Mouse (Mus musculus): ENCODE results near the gene Lamb3.

Gene Lamb3

GRCm38 (mm10) chr1:193348261-193348962 lies 140.9 kb downstream of the Lamb3 start:
- peak; percentile 52 for DNase-seq

DNA sequence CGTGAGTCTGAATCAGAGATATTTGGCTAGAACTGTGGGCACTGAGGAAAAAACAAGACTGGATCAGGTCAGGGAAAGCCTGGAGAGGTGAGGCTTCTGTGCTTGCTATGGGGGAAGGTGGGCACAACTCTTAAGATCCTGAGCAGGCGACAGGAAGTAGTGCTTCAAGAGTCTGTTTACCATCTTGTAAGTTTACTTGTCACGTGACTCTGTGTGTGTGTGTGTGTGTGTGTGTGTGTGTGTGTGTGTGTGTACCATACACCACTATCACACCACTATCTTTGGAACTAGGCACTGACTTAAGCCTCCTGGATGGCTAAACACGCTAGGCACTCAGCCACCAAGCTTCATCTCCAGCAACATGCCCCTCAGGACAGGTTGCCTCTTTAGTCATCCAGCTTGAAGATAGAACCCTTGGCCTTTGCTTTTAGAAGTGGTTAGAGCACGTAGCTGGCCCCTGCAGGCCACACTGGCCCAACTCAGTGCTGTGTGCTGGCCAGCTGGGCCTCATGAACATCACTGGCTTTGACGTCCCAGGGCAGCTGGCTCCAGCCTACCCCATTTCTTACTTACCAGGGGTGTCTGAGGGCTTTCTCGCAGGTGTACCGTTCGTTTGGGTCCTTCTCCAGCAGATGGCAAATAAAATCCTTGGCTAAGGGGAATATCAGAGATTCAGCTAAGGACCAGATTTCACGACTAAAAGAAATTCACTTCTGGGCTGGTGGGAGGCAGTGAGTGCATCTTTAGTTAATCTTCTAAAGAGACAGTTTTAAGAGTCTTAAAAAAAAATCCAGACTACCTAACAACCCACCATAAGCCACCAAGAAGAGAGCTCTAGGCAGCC lies 142.4 kb downstream of the Lamb3 start:
- DNase-seq, result peak; percentile 62

GRCm38 (mm10) chr1:193350546-193350801 lies 143.0 kb downstream of the Lamb3 start:
- DNase-seq, result no peak

DNA sequence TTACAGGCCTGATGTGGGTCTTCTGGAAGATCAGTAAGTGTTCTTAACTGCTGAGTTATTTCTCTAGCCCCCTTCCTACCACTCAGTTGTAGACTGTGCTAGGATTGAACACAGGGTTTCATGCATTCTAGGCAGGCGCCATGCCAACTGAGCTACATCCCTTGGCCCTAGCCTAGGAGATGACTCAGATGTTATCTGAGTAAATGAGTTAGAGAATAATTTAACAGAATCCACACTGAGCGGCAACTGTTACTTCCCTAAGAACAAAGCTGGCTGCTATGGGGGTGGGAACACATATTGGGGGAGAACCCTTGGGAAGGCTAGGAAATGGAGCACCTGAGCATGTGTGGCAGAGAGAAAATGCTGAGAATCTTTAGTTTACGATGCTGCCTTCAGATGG lies 144.1 kb downstream of the Lamb3 start:
- no peak for DNase-seq

DNA sequence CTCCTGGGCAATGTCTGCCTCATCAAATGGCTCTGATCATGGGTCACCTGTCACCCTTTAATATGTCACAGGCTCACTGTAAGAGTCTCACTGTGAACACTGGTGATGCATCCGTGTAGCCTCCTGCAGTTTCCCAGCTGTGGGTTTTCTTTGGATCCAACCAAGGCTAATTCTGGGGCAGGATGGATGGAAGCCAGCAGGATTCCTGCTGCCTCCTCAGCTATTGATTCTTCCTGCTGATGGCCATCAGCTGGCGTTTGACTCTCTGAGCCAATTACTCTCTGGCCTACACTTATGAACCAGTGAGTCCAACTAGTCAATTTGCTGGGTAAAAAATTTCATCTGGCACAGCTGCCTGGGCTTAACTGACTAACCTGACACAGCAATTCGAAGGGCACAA lies 151.7 kb downstream of the Lamb3 start:
- no peak for DNase-seq

DNA sequence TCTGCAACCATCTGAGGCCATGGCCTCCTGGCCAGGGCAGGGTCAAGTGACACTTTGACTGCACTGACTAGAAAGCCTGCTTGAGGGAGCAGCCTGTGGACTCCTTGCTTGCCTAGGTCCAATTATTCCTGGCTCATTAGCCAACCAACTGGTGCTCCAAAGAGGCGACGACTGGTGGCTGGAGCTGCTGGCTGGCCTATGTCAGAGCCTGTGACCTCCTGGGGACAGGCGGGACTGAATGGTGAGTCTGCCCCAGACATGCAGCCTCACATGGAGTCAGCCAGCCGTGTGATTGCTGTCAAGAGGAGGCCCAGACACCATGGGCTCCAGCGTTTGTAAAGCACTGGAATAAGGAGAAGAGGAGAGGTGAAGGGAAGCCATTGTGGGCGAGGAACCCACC lies 153.7 kb downstream of the Lamb3 start:
- no peak for DNase-seq

DNA sequence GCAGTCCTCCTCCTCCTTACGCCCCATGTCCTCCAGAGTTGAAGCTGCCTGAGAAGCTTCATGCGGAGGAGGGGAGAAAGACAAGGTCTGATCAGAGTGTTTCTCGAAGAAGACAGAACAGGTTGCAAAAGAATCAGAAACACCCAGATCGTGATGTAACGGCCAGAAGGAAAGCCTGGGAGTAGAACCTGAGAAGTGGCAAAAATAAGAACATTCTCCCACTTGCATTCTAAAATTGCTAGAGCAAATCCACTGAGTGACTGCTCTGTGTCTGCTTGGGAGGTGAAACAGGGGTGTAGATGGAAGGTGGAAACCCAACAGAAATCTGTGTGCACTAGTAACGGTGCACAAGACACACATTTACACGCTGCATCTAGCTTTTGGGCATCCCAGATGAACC lies 154.6 kb downstream of the Lamb3 start:
- DNase-seq, result no peak

- peak; percentile 80 for DNase-seq
These were observed 156.3 kb downstream of the Lamb3 start for GRCm38 (mm10) chr1:193363801-193364231.

- no peak for DNase-seq
These were observed 160.6 kb downstream of the Lamb3 start for GRCm38 (mm10) chr1:193368055-193368454.

DNA sequence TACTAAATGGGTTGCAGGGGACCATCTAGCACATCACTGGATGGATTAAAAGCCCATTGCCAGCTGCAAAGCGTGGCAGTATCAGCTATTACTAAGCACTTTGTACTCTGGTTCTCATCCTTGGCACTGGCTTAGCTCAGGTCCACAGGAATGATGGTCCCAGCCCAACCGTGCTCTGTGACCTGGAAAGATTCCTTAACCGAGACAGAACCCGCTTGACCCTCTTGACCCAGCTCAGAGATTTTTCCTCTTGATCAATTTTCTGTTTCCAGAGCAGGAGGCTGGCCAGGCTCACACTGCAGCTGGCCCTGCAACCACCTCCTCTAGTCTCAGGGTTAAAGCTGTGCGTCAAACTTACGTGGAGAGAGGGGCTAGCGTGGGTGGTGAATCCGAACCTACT lies 161.6 kb downstream of the Lamb3 start:
- DNase-seq, result no peak

DNA sequence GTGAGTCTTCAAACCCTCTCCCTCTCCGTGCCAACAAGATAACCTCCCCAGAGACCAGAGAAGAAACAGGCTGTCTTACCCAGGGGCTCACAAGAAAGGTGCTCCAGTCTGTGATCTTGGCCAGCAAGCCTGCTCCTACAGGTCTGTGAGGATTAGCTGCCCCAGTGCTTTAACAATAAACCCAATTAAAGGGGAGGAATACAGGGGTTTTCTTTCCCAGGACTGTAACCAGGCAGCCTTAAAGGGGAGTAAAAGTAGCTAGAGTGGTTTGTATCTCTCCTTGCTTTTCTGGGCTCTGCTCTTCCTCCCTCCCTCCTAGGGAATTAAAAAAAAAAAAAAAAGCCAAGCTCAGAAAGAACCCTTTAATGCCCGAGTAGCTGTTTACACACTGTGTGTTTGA lies 162.6 kb downstream of the Lamb3 start, which contains the start of gene Camk1g:
TSS of gene Camk1g (minus strand) at position 203 of the 400 bp plus-strand sequence.
- peak; percentile 42 for DNase-seq

GRCm38 (mm10) chr1:193373906-193374413 lies 166.5 kb downstream of the Lamb3 start:
- no peak for DNase-seq

DNA sequence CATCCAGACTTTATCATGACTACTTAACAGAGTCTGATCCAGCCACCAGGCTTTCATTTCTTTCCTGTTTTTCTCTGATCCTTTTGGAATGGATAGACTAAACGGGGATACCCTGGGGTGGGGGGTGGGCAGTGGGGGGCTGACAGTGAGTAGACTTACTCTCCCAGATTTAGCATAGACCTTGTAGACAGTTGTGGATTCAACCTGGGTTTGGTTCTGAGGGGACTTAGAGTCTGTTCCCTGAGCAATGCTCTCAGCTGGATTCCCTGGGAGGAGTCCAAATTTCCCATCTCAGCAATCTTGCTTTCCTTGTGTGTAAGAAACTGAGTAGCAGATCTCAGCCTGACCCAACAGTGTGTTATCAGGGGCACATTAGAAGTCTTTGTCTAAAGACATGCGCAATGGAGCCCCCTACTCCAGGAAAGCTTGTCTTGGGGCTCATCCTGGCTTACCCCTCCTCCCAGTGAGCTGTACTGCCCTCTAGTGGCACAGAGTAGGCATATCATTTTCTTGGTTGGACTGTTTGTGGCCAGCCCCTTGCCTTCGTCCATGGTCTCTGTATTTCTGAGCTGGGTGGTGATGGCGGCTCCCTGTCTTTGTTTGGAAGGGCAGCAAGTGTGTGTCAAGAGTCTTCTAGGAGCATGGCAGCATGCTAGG lies 169.1 kb downstream of the Lamb3 start:
- DNase-seq, result peak; percentile 70

DNA sequence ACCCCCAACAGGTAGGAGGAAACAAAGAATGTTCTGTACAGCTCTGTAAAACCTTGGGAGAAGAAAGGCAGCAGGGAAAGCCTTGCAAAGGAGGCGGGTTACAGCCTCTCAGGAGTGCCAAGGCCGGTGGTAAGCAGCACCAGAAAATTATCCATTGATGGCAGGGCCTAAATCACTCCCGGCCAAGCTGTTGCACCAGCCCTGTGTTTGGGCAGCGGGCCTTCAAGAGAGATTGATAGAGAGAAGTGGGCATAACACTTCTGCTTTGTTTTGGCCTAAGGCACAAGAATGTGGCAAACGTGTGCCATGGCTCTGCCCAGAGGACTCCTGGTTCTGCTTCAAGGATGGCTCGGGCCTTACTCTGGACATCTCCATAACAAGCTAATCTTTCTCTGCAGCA lies 172.1 kb downstream of the Lamb3 start:
- DNase-seq, result no peak

GRCm38 (mm10) chr1:193380877-193381276 lies 173.4 kb downstream of the Lamb3 start:
- DNase-seq, result no peak

DNA sequence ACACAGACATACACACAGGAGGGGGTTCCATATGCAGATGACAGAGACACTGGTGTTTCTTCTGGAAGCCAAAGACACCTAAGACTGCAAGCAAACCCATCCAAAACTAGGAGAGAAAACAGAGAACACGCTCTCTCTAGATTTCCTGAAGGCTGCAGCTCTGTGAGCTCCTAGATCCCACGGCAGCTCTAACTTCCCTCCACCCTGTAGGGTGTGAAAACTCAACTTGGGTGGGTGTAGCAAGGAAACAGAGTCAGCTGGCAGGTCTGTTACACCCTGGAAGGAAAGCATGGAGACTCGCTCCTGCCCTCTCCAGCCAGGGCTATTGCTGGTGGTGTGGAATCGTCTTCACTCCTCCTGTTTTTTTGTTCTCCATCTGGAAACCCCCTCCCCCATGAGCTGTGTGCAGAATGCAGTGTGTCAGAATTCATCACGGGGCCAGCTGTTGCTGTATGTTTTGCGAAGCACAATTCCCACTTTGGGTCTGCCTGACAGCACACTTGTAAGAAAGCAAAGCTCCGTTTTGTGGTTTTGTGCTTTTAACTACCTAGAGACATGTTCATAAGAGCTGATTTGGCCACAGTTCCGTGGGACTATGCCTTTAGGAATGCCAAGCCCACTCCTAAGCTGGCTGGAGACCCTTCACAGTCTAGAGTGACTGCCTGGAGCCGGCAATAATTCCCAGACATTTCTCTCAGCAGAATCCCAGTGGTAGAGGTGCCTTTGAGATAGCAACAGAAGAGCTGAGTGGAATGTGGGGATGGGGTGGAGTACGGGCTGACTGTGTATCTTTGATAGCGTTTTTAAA lies 174.3 kb downstream of the Lamb3 start:
- no peak for DNase-seq

GRCm38 (mm10) chr1:193382435-193382834 lies 174.9 kb downstream of the Lamb3 start:
- peak; percentile 52 for DNase-seq

DNA sequence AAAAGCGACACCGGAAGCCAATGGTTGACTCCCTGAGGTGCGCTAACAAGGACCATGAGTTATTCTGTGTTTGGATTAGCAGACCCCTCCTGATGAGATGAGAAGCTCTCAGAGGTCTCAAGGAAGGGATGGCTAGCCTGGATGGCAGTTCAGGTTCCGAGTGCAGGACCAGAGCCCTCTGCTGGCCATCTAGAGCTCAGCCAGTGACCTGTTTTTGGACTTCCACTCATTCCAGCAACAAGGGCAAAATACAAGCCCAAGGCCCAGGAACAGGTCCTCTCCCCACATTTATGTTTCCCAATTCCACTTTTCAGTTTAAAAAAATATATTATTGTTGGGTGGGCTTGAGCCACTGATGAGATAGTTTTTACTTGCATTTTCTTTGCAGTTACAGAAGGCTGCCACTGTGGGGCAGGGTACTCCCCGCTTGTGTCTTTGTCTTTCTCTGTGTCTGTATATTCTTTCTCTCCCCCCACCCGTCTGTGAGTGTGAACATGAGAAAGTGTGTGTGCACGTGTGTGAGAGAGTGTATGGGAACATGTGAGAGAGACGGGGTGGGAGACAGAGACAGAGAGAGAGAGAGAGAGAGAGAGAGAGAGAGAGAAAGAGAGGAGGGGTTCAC lies 175.5 kb downstream of the Lamb3 start:
- DNase-seq, result peak; percentile 52

DNA sequence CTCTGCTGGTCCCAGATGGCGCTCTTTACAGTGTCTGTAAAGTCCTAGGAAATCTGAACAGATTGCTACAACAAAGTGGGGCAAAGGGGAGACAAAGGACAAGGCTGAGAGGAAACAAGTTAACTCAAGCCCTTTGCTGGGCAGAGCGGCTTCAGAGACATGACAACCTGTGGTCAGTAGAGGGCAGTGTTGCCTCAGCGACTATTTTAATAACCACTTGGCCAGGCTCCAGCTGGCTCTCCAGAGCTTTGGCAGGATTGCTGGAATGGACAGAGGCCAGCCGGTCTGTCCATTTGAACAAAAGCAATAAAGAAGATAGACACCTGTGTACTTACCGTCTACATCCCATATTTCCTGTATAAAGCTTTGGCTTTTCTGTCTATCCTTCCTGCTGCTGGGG lies 178.6 kb downstream of the Lamb3 start:
- DNase-seq, result peak; percentile 71

- DNase-seq, result no peak
These were observed 179.7 kb downstream of the Lamb3 start for GRCm38 (mm10) chr1:193387241-193387640.

DNA sequence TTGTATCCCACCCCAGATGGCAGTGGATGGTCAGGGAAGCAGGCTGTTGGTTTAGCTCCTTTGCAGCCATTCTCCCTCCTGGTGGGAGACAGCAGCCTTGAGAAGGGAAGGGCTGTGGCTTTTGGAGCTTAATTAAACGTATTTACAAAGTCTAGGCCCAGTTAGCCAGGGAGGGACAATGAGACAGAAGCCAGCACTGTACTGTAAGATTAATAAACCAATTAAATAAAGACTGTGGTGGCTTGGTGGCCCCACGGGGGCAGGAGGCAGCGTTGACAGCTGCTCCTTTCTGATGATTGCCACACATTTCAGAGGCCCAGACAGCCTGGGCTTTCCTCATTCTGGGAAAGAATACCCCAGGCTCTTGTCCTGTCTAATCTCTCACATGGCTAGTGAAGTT lies 182.0 kb downstream of the Lamb3 start:
- no peak for DNase-seq

GRCm38 (mm10) chr1:193390004-193390403 lies 182.5 kb downstream of the Lamb3 start:
- no peak for DNase-seq

All from thymus, postnatal 14 days (tissue).